Mouse (Mus musculus): ENCODE results near the gene Fam89a. TPM values are rescaled to one million over a fixed set of nuclear protein-coding genes. Genes with fewer than 3 reads are reported as not detected.

The Fam89a gene
- polyA plus RNA-seq (2017; shearing (Covaris generic)), result 10 to 100 TPM; 15.3 to 17.1 TPM

DNA sequence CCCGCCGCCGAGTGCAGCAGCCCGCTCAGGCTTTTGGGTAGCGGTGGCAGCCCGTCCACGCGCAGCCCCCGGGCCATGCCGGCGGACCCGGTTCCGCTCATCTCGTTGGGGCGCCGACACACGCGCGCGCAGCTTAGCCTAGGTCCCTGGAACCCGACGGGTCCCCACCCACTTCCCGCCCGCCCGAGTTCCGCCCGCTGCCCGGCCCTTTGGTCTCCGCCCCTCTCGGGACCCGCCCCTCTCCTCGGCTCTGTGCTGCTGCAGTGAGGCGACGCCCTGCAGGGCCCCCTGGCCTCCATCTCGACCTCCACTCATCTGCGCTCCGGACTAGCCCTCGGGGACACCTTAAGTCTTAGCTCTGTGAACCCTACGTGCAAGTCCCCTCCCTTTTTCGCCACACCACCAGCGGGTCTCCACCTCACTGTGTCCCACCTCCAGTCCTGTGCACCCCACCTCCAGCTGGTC is at the start of gene Fam89a:
Fam89a (minus strand) TSS at position 124 of the 465 bp plus-strand sequence.

DNA sequence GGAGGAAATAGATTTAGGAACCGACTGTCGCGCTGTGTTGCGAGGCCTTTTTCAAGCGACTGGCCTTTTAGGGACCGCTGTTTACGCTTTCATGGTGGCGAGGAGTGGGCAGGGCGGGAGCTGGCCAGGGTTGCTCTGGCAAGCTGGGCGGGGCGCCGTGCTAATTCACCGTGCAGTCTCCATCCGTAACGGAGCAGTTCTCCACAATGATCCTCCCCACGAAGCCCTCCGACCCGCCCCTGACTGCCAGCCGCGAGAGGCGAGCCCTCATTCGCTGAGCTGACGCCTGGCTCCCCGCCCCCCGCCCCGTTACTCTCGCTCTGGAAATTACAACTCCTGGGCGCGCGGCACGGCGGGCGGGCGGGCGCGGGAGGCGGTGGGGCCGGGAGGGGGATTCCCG is 41.1 kb upstream of the Fam89a start, which contains the start of gene Trim67:
Trim67 (plus strand) TSS at position 385 of the 400 bp plus-strand sequence.

DNA sequence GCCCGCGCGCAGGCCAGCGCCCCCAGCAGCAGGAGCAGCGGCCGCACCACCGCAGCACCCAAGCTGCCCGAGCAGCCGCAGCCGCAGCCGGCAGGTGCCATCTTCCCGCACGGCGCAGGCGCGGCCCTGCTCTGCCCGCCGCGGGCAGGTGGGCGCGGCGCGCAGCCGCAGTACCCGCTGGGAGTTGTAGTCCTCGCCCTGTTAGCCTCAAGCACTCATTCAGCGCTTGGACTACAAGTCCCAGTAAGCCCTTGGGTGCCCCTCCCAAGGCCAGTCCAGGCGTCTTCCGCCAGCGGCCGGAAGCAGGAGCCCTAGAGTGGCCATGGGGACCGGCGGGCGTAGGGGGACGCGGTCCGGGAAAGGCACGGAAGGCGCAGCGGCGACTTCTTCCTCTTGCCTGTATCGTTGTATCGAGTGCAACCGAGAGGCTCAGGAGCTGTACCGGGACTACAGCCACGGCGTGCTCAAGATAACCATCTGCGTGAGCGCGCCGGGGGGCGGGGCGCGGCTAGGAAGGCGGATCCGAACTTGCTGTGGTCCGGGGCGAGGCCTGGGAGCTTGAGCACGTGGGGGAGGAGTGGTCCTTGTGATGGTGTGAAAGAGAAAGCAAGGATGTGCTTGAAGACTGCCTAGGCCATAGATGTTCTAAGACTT is 29.6 kb downstream of the Fam89a start, which contains the start of the genes Ttc13 and Arv1:
Ttc13 (minus strand) TSS at position 122 of the 654 bp plus-strand sequence.
Arv1 (plus strand) TSS at position 278 of the 654 bp plus-strand sequence.

Other genes with a start within 250 kb of the Fam89a start
- gene Cog2, start 231.1 kb downstream of the Fam89a start, polyA plus RNA-seq (2017; shearing (Covaris generic)), result 10 to 100 TPM; 45.8 to 55.0 TPM
- under 1 TPM in 1 of 2 experiments, not detected in 1; 0.15 TPM for gene Agt, start 182.1 kb downstream of the Fam89a start, polyA plus RNA-seq (2017; shearing (Covaris generic))
- not detected for gene Capn9, start 175.7 kb downstream of the Fam89a start, polyA plus RNA-seq (2017; shearing (Covaris generic))
- gene 2310022B05Rik, start 88.5 kb downstream of the Fam89a start, polyA plus RNA-seq (2017; shearing (Covaris generic)), result 1 to 10 TPM; 4.2 to 5.5 TPM
- 100 to 1,000 TPM in 1 of 2 experiments, 10 to 100 TPM in 1; 82.3 to 109 TPM for gene Ttc13, start 29.8 kb downstream of the Fam89a start, polyA plus RNA-seq (2017; shearing (Covaris generic))
- 10 to 100 TPM; 11.5 to 30.2 TPM for gene Arv1, start 29.7 kb downstream of the Fam89a start, polyA plus RNA-seq (2017; shearing (Covaris generic))
- under 1 TPM in 1 of 2 experiments, not detected in 1; 0.10 TPM for gene Trim67, start 41.3 kb upstream of the Fam89a start, polyA plus RNA-seq (2017; shearing (Covaris generic))
- 10 to 100 TPM; 63.3 to 82.2 TPM for gene Gnpat, start 111.2 kb upstream of the Fam89a start, polyA plus RNA-seq (2017; shearing (Covaris generic))
- 10 to 100 TPM; 27.1 to 30.5 TPM for gene 2810004N23Rik, start 111.3 kb upstream of the Fam89a start, polyA plus RNA-seq (2017; shearing (Covaris generic))
- gene Exoc8, start 145.9 kb upstream of the Fam89a start, polyA plus RNA-seq (2017; shearing (Covaris generic)), result 10 to 100 TPM in 1 of 2 experiments, 1 to 10 TPM in 1; 7.2 to 22.0 TPM
- gene Sprtn, start 146.1 kb upstream of the Fam89a start, polyA plus RNA-seq (2017; shearing (Covaris generic)), result 1 to 10 TPM; 4.7 to 5.7 TPM
- 10 to 100 TPM; 47.7 to 61.2 TPM for gene Egln1, start 197.5 kb upstream of the Fam89a start, polyA plus RNA-seq (2017; shearing (Covaris generic))

All from activated CD4-positive, CD25-positive, alpha-beta regulatory T cell (primary cell).